Mouse (Mus musculus): ENCODE data around the gene Nup43.
A peak's percentile ranks its signal among the peaks of the same experiment; 100 is the strongest.

Gene Nup43

DNA sequence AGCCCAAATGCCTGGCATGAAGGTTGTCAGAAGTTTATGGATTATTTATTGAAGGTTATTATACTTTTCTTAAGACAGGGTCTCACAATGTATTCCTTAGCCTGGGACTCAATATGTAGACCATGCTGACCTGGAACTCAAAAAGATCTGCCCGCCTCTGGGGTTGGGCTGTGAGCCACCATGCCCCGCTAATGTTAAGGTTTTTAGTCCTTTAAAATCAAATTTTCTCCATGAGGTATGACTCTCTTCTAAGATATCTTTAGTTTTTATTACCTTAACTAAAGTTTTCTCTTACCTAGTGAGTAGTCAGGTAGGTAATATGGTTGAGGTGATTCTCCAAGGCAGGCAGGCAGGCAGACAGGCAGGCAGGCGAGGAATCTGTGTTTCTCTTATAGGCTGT is 14.9 kb downstream of the Nup43 start:
- no peak for DNase-seq (ENCODE audit: low spot score)

DNA sequence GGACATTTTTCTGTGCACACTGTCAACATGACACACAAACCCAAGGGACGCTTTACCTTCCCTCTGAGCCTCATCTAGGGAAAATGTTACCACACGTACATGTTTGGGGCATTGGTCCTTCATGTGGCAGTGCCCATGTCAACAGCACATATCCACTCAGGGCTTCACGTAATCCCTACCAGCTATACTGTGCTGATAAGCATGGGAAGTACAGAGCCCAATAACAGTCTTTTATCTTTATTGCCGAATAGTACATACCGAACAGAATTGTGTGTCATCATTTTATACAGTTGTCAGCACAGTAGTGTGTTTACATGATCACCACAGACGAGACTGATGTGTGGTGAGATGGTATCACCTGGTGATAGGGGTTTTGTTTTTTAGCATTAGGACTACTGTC is 19.6 kb downstream of the Nup43 start:
- DNase-seq (ENCODE audit: low spot score) = no peak

DNA sequence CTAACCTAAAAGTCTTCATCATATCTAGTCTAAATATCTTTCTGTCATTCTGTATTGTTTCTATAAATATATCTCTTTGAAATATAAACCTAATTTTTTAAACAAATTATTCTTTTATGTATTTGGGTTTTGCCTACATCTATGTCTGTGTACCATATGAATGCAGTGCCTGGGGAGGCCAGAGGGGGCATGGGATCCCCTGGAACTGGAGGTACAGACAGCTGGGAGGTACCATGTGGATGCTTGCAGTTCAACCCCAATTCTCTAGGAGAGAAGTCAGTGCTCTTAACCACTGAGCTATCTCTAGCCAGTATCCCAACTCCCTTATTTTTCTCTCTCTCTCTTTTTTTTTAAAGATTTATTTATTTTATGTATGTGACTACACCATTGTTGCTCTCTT is 28.0 kb downstream of the Nup43 start:
- DNase-seq (ENCODE audit: low spot score) = no peak

DNA sequence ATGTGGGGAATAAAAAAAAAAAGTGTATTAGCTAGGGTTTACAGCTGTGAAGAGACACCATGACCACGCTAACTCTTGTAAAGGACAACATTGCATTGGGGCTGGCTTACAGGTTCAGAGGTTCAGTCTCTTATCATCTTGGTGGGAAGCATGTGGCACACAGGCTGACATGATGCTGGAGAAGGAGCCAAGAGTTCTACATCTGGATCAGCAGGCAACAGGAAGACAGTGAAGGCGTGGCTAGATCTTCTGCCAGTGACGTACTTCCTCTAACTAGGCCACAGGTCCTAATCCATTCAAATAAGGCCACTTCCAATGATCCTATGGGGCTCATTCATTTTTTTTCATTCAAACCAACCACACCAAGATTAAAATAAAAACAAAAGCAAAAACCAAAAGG is 32.8 kb downstream of the Nup43 start:
- DNase-seq (ENCODE audit: low spot score) = no peak

DNA sequence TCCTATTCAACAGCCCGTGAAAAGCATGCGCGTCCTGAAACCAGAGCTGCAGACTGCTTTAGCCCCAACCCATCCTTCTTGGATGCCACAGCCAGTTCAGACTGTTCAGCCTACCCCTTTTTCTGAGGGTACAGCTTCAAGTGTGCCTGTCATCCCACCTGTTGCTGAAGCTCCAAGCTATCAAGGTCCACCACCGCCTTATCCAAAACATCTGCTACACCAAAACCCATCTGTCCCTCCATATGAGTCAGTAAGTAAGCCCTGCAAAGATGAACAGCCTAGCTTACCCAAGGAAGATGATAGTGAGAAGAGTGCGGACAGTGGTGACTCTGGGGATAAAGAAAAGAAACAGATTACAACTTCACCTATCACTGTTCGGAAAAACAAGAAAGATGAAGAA is 35.3 kb downstream of the Nup43 start:
- no peak for DNase-seq (ENCODE audit: low spot score)

DNA sequence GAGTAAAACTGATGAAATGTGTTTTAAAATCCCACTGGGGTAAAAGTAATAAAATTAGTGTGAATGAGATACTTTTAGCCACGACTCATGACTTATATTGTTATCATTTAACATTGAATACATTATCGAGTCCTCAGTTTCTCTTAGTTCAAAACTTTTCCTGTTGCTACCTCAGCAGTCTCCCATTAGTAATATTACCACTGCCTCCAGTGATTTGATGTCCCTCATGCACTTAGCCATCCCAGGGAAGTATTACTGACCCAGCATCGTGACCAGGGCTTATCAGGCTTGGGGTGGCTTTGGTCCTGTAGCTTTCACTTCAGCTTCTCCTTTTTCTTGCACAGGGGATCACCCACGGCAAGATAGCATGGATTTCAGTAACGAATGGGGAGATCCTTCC is 42.8 kb downstream of the Nup43 start:
- no peak for DNase-seq (ENCODE audit: low spot score)

DNA sequence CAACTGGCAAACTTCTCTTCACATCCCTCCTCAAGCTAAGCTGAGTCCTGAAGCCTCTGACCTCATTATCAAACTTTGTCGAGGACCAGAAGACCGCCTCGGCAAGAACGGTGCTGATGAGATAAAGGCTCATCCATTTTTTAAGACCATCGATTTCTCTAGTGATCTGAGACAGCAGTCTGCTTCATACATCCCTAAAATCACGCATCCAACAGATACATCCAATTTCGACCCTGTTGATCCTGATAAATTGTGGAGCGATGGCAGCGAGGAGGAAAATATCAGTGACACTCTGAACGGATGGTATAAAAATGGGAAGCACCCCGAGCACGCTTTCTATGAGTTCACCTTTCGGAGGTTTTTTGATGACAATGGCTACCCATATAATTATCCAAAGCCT is 45.2 kb downstream of the Nup43 start:
- no peak for DNase-seq (ENCODE audit: low spot score)

DNA sequence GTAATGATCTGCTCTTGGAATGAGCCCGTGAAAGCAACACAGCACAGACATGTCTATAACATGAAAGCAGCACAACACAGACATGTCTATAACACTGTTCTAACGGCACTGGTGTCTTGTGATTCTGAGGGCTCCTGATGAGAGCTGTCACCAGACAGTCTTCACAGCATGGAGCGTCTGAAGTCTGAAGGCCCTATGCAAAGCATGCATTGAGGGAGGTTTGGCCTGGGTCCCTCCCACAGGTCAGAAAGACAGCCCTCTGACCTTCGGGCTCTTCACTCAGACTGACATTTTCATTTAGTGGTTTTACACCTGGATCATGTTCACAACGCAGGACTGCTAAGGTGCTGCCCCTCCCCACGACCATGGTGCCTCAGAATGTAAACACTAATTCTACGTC is 47.8 kb downstream of the Nup43 start:
- no peak for DNase-seq (ENCODE audit: low spot score)

DNA sequence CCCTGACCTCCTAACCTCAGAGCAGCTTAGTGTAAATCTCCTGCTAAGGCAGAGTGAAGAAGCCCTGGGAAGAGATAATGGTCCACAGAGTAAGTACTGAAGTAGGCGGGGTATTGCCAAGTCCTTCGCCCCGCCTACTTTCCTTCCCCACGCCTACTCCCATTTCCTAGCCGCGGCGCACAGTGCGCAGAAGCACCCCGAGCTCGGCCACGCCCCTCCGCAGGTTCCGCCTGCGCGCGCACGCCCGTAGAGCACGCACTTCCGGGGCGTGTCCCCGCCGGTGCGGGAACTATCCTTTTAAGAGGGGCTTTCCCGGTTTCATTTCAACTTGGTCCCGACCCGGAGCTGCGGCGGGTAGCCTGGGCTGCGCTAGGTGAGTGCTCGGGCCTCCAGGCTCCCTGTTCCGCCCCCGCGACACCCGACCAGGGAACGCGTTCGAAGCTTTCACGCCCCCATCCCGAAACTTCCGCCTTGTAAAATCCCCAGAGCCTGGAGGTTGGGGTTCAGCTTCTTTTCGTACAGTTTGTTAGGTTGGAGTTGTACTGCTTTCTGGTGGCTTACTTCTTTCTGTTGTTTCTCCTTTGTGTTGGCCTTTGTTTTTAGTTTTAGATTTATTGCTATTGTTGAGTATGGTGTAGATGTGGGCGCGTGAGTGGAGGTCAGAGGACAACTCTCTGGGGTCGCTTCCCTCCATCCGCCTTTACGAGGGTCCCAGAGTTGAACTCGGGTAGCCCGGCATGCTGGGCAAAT is 58.6 kb downstream of the Nup43 start, which contains the start of gene Katna1:
Gene Katna1 (plus strand): TSS at position 250 of the 750 bp plus-strand sequence.
- peak; percentile 90 for DNase-seq (ENCODE audit: low spot score)

DNA sequence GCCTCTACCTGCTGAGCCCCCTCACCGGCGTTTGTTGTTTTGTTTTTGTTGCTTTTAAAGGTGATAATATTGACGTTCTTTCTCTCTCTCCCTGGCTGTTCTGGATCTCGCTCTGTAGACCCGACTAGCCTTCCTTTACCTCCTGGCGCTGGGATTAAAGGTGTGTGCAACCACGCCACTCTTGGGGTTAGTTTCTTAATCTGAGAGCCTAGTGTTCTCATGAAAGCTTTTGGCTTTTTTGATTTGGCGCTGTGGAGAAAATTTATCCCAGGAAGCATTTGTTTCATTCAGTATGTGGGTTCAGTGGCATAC is 59.2 kb downstream of the Nup43 start:
- no peak for DNase-seq (ENCODE audit: low spot score)

DNA sequence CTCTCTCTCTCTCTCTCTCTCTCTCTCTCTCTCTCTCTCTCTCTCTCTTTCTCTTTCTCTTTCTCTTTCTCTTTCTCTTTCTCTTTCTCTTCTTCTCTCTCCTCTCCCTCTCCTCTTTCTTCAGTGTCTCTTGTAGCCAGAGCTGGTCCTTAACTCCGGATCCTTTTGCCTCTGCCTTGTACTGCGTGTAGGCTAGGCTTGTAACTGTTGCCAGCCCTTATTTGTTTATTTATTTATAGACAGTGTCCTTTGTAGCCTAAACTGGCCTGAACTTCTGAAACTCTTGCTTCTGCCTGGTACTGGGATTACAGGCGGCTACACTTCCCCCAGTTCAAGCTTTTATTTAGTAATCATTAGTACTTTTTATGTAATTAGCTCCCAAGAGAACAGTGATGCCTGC is 59.7 kb downstream of the Nup43 start:
- no peak for DNase-seq (ENCODE audit: low spot score)
